Mouse (Mus musculus): ENCODE results near the gene Rab8a.
"Not testable (repeated sequence)": the region's sequence is repeated elsewhere in the genome, so short reads cannot be mapped to it uniquely, and the experiment has no call there.

Rab8a gene

GRCm38 (mm10) chr8:72160707-72161697 lies at the start of gene Rab8a:
Rab8a (plus strand) TSS chr8:72161200.
- peak; percentile 100 for DNase-seq (ENCODE audit: low read depth, low spot score)

GRCm38 (mm10) chr8:72112486-72112885 lies 48.5 kb upstream of the Rab8a start:
- peak; percentile 70 for DNase-seq (ENCODE audit: low read depth, low spot score)

GRCm38 (mm10) chr8:72115202-72115601 lies 45.8 kb upstream of the Rab8a start:
- DNase-seq (ENCODE audit: low read depth, low spot score): peak; percentile 52

- no peak for DNase-seq (ENCODE audit: low read depth, low spot score)
Observed at GRCm38 (mm10) chr8:72118616-72119015, 42.4 kb upstream of the Rab8a start.

GRCm38 (mm10) chr8:72121486-72121885 lies 39.5 kb upstream of the Rab8a start:
- DNase-seq (ENCODE audit: low read depth, low spot score): not testable (repeated sequence)

GRCm38 (mm10) chr8:72121997-72122396 lies 39.0 kb upstream of the Rab8a start:
- DNase-seq (ENCODE audit: low read depth, low spot score): no peak

- no peak for DNase-seq (ENCODE audit: low read depth, low spot score)
Observed at GRCm38 (mm10) chr8:72127834-72128233, 33.2 kb upstream of the Rab8a start.

- no peak for DNase-seq (ENCODE audit: low read depth, low spot score)
Observed at GRCm38 (mm10) chr8:72131251-72131650, 29.7 kb upstream of the Rab8a start.

GRCm38 (mm10) chr8:72131901-72132300 lies 29.1 kb upstream of the Rab8a start:
- DNase-seq (ENCODE audit: low read depth, low spot score): no peak

GRCm38 (mm10) chr8:72132417-72132816 lies 28.6 kb upstream of the Rab8a start:
- no peak for DNase-seq (ENCODE audit: low read depth, low spot score)

- DNase-seq (ENCODE audit: low read depth, low spot score): no peak
Observed at GRCm38 (mm10) chr8:72132891-72133290, 28.1 kb upstream of the Rab8a start.

GRCm38 (mm10) chr8:72133507-72133906 lies 27.5 kb upstream of the Rab8a start:
- no peak for DNase-seq (ENCODE audit: low read depth, low spot score)

GRCm38 (mm10) chr8:72134756-72135445 lies 26.1 kb upstream of the Rab8a start, which contains the start of gene Tpm4:
Tpm4 (plus strand) TSS chr8:72134975.
- peak; percentile 44 for DNase-seq (ENCODE audit: low read depth, low spot score)

GRCm38 (mm10) chr8:72135446-72136301 lies 25.3 kb upstream of the Rab8a start:
- DNase-seq (ENCODE audit: low read depth, low spot score): peak; percentile 44

GRCm38 (mm10) chr8:72136302-72136978 lies 24.6 kb upstream of the Rab8a start:
- peak; percentile 93 for DNase-seq (ENCODE audit: low read depth, low spot score)

- DNase-seq (ENCODE audit: low read depth, low spot score): no peak
Observed at GRCm38 (mm10) chr8:72137431-72137830, 23.6 kb upstream of the Rab8a start.

GRCm38 (mm10) chr8:72138456-72138855 lies 22.5 kb upstream of the Rab8a start:
- DNase-seq (ENCODE audit: low read depth, low spot score): no peak

- DNase-seq (ENCODE audit: low read depth, low spot score): no peak
Observed at GRCm38 (mm10) chr8:72143256-72143824, 17.7 kb upstream of the Rab8a start.

GRCm38 (mm10) chr8:72144345-72144975 lies 16.5 kb upstream of the Rab8a start:
- no peak for DNase-seq (ENCODE audit: low read depth, low spot score)

GRCm38 (mm10) chr8:72145511-72145910 lies 15.5 kb upstream of the Rab8a start:
- no peak for DNase-seq (ENCODE audit: low read depth, low spot score)
